Mouse (Mus musculus) heart, embryonic 13.5 days (tissue): ENCODE measurements around the gene Klk9. TPM values are rescaled to one million over a fixed set of nuclear protein-coding genes. Genes with fewer than 3 reads are reported as not detected.

Experiments
- ATAC-seq: fragments of 200-750 bp; cut with Nextera tagmentation; 2 replicates; pipeline ENCODE4 v1.8.0; 2017; ENCODE audit warnings: moderate TSS enrichment; ENCODE audit not compliant: insufficient number of reproducible peaks, low FRiP score, low TSS enrichment; ENCODE audit errors: extremely low read depth
- H3K27ac ChIP-seq: fragments of 300-500 bp; sonication (generic); replicated peaks from 2 replicates; pipeline ENCODE4 v1.5.1; 2015; ENCODE audit warnings: moderate library complexity, mild to moderate bottlenecking, inconsistent platforms
- H3K27me3 ChIP-seq: fragments of 300-500 bp; sonication (generic); replicated peaks from 2 replicates; pipeline ENCODE4 v1.6.1; 2015; ENCODE audit warnings: mild to moderate bottlenecking, inconsistent platforms
- H3K36me3 ChIP-seq: fragments of 300-500 bp; sonication (generic); 2 replicates; pipeline ENCODE4 v1.6.1; 2015; ENCODE audit warnings: mild to moderate bottlenecking, inconsistent platforms
- H3K4me1 ChIP-seq: fragments of 300-500 bp; sonication (generic); 2 replicates; pipeline ENCODE4 v1.6.1; 2015; ENCODE audit warnings: inconsistent platforms
- H3K4me2 ChIP-seq: fragments of 300-500 bp; sonication (generic); 2 replicates; pipeline ENCODE4 v1.6.1; 2015; ENCODE audit warnings: inconsistent platforms, mild to moderate bottlenecking, moderate library complexity
- H3K4me3 ChIP-seq: fragments of 300-500 bp; sonication (generic); 2 replicates; pipeline ENCODE4 v1.5.1; 2015; ENCODE audit warnings: moderate library complexity, mild to moderate bottlenecking, inconsistent platforms
- H3K9ac ChIP-seq: fragments of 300-500 bp; sonication (generic); 2 replicates; pipeline ENCODE4 v1.6.1; 2015; ENCODE audit warnings: inconsistent platforms, mild to moderate bottlenecking, moderate library complexity
- H3K9me3 ChIP-seq: fragments of 300-500 bp; sonication (generic); 2 replicates; pipeline ENCODE4 v1.6.1; 2016; ENCODE audit warnings: inconsistent platforms
- WGBS: fragments of 180-500 bp; shearing (Covaris S2); methylation state at CpG from one replicate; pipeline ENCODE4 v1.1.7; 2015; ENCODE audit warnings: mixed read lengths; 5-methylcytosine and 5-hydroxymethylcytosine counted together
- polyA plus RNA-seq: library from polyadenylated mRNA; unstranded; fragments of >200 nt; fragmentation: Nextera tagmentation; extraction: Ambion mirVana; gene quantifications from 2 replicates; pipeline ENCODE4 v1.2.1, GENCODE M21; 2015

Gene Klk9
- 0.13 and 0.25 TPM in 2 replicates for polyA plus RNA-seq

GRCm38 (mm10) chr7:43791591-43791990 is at the start of gene Klk9:
Klk9 (plus strand) TSS chr7:43791891.
- Histone ChIP-seq H3K4me3 (no peak within 1 kb of the TSS), H3K27me3 (peaks cover 23% of the 10 kb centered on the region), H3K9me3 (no peaks in the 10 kb centered on the region), H3K4me2 (no peak within 1 kb of the TSS), H3K36me3 (no peaks in the 10 kb centered on the region), H3K9ac (no peak within 1 kb of the TSS), H3K4me1 (peaks cover 6% of the 10 kb centered on the region), H3K27ac (no peak within 1 kb of the TSS)
- WGBS, result 63% methylated on average over 7 of the region's 7 CpGs
- no peak for ATAC-seq

GRCm38 (mm10) chr7:43747788-43748187 is 43.9 kb upstream of the Klk9 start:
- Histone ChIP-seq H3K4me2 (no peak overlapping the region), H3K4me3 (no peak overlapping the region), H3K36me3 (no peaks in the 10 kb centered on the region), H3K27ac (peak overlapping the region; percentile 42; the same call in 1 of the 2 replicates), H3K9me3 (no peaks in the 10 kb centered on the region), H3K9ac (no peak overlapping the region), H3K4me1 (no peaks in the 10 kb centered on the region), H3K27me3 (no peaks in the 10 kb centered on the region)
- ATAC-seq, result no peak
- WGBS, result 41% methylated on average over 1 of the region's 1 CpGs

GRCm38 (mm10) chr7:43752806-43753205 is 38.9 kb upstream of the Klk9 start:
- no peaks in the 10 kb centered on the region for H3K9me3 ChIP-seq
- no peak overlapping the region for H3K27ac ChIP-seq
- H3K9ac ChIP-seq, result no peak overlapping the region
- ATAC-seq, result no peak
- H3K4me2 ChIP-seq, result no peak overlapping the region
- no peaks in the 10 kb centered on the region for H3K4me1 ChIP-seq
- 33% methylated on average over 2 of the region's 2 CpGs for WGBS
- no peak overlapping the region for H3K4me3 ChIP-seq
- H3K27me3 ChIP-seq, result no peaks in the 10 kb centered on the region
- no peaks in the 10 kb centered on the region for H3K36me3 ChIP-seq

GRCm38 (mm10) chr7:43766484-43766883 is 25.2 kb upstream of the Klk9 start:
- Histone ChIP-seq H3K36me3 (no peaks in the 10 kb centered on the region), H3K9me3 (no peaks in the 10 kb centered on the region), H3K9ac (no peak overlapping the region), H3K4me1 (no peaks in the 10 kb centered on the region), H3K27ac (no peak overlapping the region), H3K27me3 (no peaks in the 10 kb centered on the region), H3K4me3 (no peak overlapping the region), H3K4me2 (no peak overlapping the region)
- 39% methylated on average over 8 of the region's 8 CpGs for WGBS
- ATAC-seq, result no peak

- Histone ChIP-seq H3K27ac (no peak within 1 kb of the TSS), H3K4me2 (no peak within 1 kb of the TSS), H3K27me3 (no peaks in the 10 kb centered on the region), H3K9ac (no peak within 1 kb of the TSS), H3K4me3 (no peak within 1 kb of the TSS), H3K36me3 (no peaks in the 10 kb centered on the region), H3K9me3 (no peaks in the 10 kb centered on the region), H3K4me1 (no peaks in the 10 kb centered on the region)
- ATAC-seq, result no peak
- 66% methylated on average over 4 of the region's 4 CpGs for WGBS
Measured at GRCm38 (mm10) chr7:43768597-43768996, 23.1 kb upstream of the Klk9 start, which contains the start of gene Klk12. Klk12 (plus strand) TSS chr7:43768897.

- WGBS, result 86% methylated on average over 8 of the region's 8 CpGs
- H3K36me3 ChIP-seq, result no peaks in the 10 kb centered on the region
- no peaks in the 10 kb centered on the region for H3K9me3 ChIP-seq
- H3K4me2 ChIP-seq, result no peak overlapping the region
- H3K4me3 ChIP-seq, result no peak overlapping the region
- no peaks in the 10 kb centered on the region for H3K4me1 ChIP-seq
- no peak overlapping the region for H3K27ac ChIP-seq
- ATAC-seq, result no peak
- no peaks in the 10 kb centered on the region for H3K27me3 ChIP-seq
- H3K9ac ChIP-seq, result no peak overlapping the region
Measured at GRCm38 (mm10) chr7:43769636-43770035, 22.1 kb upstream of the Klk9 start.

GRCm38 (mm10) chr7:43770701-43771100 is 21.0 kb upstream of the Klk9 start:
- Histone ChIP-seq H3K9ac (no peak overlapping the region), H3K27ac (no peak overlapping the region), H3K4me2 (no peak overlapping the region), H3K9me3 (no peaks in the 10 kb centered on the region), H3K27me3 (no peaks in the 10 kb centered on the region), H3K4me1 (no peaks in the 10 kb centered on the region), H3K4me3 (no peak overlapping the region), H3K36me3 (no peaks in the 10 kb centered on the region)
- 81% methylated on average over 10 of the region's 10 CpGs for WGBS
- no peak for ATAC-seq

GRCm38 (mm10) chr7:43771916-43772315 is 19.8 kb upstream of the Klk9 start:
- Histone ChIP-seq H3K9me3 (no peaks in the 10 kb centered on the region), H3K36me3 (no peaks in the 10 kb centered on the region), H3K27me3 (no peaks in the 10 kb centered on the region), H3K4me1 (no peaks in the 10 kb centered on the region), H3K4me2 (no peak overlapping the region), H3K4me3 (no peak overlapping the region), H3K27ac (no peak overlapping the region), H3K9ac (no peak overlapping the region)
- 73% methylated on average over 6 of the region's 6 CpGs for WGBS
- ATAC-seq, result no peak

GRCm38 (mm10) chr7:43772901-43773300 is 18.8 kb upstream of the Klk9 start:
- H3K27me3 ChIP-seq, result no peaks in the 10 kb centered on the region
- ATAC-seq, result no peak
- 52% methylated on average over 3 of the region's 3 CpGs for WGBS

GRCm38 (mm10) chr7:43774364-43774763 is 17.3 kb upstream of the Klk9 start, which contains the start of gene Klk11:
Klk11 (plus strand) TSS chr7:43774604.
- ATAC-seq, result no peak
- WGBS, result 81% methylated on average over 5 of the region's 5 CpGs
- no peak within 1 kb of the TSS for H3K4me3 ChIP-seq
- no peaks in the 10 kb centered on the region for H3K9me3 ChIP-seq
- H3K4me2 ChIP-seq, result no peak within 1 kb of the TSS
- H3K27me3 ChIP-seq, result no peaks in the 10 kb centered on the region
- H3K9ac ChIP-seq, result no peak within 1 kb of the TSS
- no peak within 1 kb of the TSS for H3K27ac ChIP-seq
- H3K4me1 ChIP-seq, result no peaks in the 10 kb centered on the region
- H3K36me3 ChIP-seq, result no peaks in the 10 kb centered on the region

More at GRCm38 (mm10) chr7:43772901-43773300, 18.8 kb upstream of the Klk9 start:
- H3K4me1 ChIP-seq, result no peaks in the 10 kb centered on the region
- no peaks in the 10 kb centered on the region for H3K36me3 ChIP-seq
- no peaks in the 10 kb centered on the region for H3K9me3 ChIP-seq
- H3K4me2 ChIP-seq, result no peak overlapping the region
- no peak overlapping the region for H3K9ac ChIP-seq
- H3K4me3 ChIP-seq, result no peak overlapping the region
- no peak overlapping the region for H3K27ac ChIP-seq

GRCm38 (mm10) chr7:43774802-43775201 is 16.9 kb upstream of the Klk9 start:
- H3K27me3 ChIP-seq, result no peaks in the 10 kb centered on the region
- 49% methylated on average over 6 of the region's 6 CpGs for WGBS
- H3K4me2 ChIP-seq, result no peak overlapping the region
- H3K9ac ChIP-seq, result no peak overlapping the region
- no peak overlapping the region for H3K27ac ChIP-seq
- ATAC-seq, result no peak
- H3K4me1 ChIP-seq, result no peaks in the 10 kb centered on the region
- no peak overlapping the region for H3K4me3 ChIP-seq
- H3K36me3 ChIP-seq, result no peaks in the 10 kb centered on the region
- H3K9me3 ChIP-seq, result no peaks in the 10 kb centered on the region

- ATAC-seq, result no peak
Measured at GRCm38 (mm10) chr7:43775311-43776057, 16.2 kb upstream of the Klk9 start.

More at GRCm38 (mm10) chr7:43775311-43776057, 16.2 kb upstream of the Klk9 start:
- H3K27ac ChIP-seq, result no peak overlapping the region
- no peaks in the 10 kb centered on the region for H3K27me3 ChIP-seq
- H3K4me1 ChIP-seq, result no peaks in the 10 kb centered on the region
- 44% methylated on average over 7 of the region's 7 CpGs for WGBS
- no peaks in the 10 kb centered on the region for H3K36me3 ChIP-seq
- H3K4me2 ChIP-seq, result no peak overlapping the region
- H3K9ac ChIP-seq, result no peak overlapping the region
- H3K9me3 ChIP-seq, result no peaks in the 10 kb centered on the region
- H3K4me3 ChIP-seq, result no peak overlapping the region
